Mouse (Mus musculus): ENCODE measurements around the gene Rufy3.

DNA sequence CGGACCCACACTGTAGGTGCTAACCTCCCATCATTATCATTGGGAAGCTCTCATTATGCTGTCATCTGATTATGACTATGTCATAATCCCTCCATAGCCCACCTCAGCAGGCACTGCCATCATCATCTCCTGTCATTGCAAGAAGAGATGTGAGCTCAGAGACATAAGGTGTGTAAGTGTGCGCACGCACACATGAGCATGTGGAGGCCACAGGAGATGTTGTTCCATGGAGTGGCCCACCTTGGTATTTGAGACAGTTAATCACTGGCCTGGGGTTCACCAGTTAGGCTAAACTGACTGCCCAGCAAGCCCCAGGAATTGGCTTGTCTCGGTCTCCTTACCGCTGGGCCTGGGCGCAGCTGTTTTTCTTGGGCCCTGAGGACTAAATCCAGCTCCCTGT, 16.5 kb downstream of the Rufy3 start:
- TF ChIP-seq POLR2A (IDR thresholded peaks at IDR 0.05; ENCODE audit: insufficient read depth, low read length) (no peak), CTCF (IDR thresholded peaks at IDR 0.05; ENCODE audit: low read depth, low read length) (no peak)
